Mouse (Mus musculus): ENCODE results near the gene Asxl2. TPM values are rescaled to one million over a fixed set of nuclear protein-coding genes. Genes with fewer than 3 reads are reported as not detected.
"Not testable (repeated sequence)": the region's sequence is repeated elsewhere in the genome, so short reads cannot be mapped to it uniquely, and the experiment has no call there.

The Asxl2 gene
- total and polyA plus RNA-seq, 2 experiments from 2014 or later: 9.5 to 16.0 TPM

GRCm38 (mm10) chr12:3518665-3519297 lies 92.1 kb downstream of the Asxl2 start:
- Histone ChIP-seq H3K9me3 (ENCODE audit: low read length) (no peaks in the 10 kb centered on the region), H3K9ac (replicated peaks; ENCODE audit: low read length, poor library complexity, severe bottlenecking) (no peak overlapping the region), H3K4me2 (ENCODE audit: low read depth, low read length, poor library complexity, severe bottlenecking) (no peak overlapping the region), H3K27ac (ENCODE audit: low read depth, low read length) (no peak overlapping the region), H3K4me3 (ENCODE audit: low read depth, low read length) (no peak overlapping the region), H3K36me3 (ENCODE audit: insufficient read depth, low read length) (no peaks in the 10 kb centered on the region), H3K27me3 (ENCODE audit: insufficient read depth, low read length) (no peaks in the 10 kb centered on the region), H3K4me1 (ENCODE audit: insufficient read depth, low read length) (no peaks in the 10 kb centered on the region)
- no peak for DNase-seq (ENCODE audit: low spot score)
- 58% methylated on average over 4 of the region's 4 CpGs for WGBS
- ATAC-seq (ENCODE audit: low FRiP score): no peak
- TF ChIP-seq CTCF (IDR thresholded peaks at IDR 0.05): no peak

GRCm38 (mm10) chr12:3521806-3522205 lies 95.1 kb downstream of the Asxl2 start:
- H3K4me2 ChIP-seq (ENCODE audit: low read depth, low read length, poor library complexity, severe bottlenecking); H3K27me3 ChIP-seq (ENCODE audit: insufficient read depth, low read length); ATAC-seq (ENCODE audit: low FRiP score); H3K9ac ChIP-seq (replicated peaks; ENCODE audit: low read length, poor library complexity, severe bottlenecking); H3K4me3 ChIP-seq (ENCODE audit: low read depth, low read length); H3K27ac ChIP-seq (ENCODE audit: low read depth, low read length); H3K36me3 ChIP-seq (ENCODE audit: insufficient read depth, low read length); H3K9me3 ChIP-seq (ENCODE audit: low read length); DNase-seq (ENCODE audit: low spot score); H3K4me1 ChIP-seq (ENCODE audit: insufficient read depth, low read length): not testable (repeated sequence)
- WGBS: 93% methylated on average over 8 of the region's 8 CpGs

DNA sequence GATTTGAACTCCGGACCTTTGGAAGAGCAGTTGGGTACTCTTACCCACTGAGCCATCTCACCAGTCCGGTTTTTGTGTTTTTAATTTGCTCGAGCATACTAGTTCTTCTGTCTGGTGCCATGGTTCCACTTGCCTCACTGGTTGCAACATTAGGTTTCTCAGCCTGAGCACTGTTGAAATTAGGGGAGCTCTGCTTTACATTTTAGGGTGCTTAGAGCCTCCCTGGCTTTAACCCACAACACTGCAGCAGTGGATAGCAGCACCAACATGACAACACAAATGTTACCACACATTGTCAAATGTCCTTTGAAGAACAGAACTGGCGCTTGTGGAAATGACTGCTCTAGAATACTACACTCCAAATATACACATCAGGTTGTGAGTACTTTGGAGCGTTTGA lies 98.9 kb downstream of the Asxl2 start:
- Histone ChIP-seq H3K4me1 (ENCODE audit: insufficient read depth, low read length) (no peaks in the 10 kb centered on the region), H3K9me3 (ENCODE audit: low read length) (no peaks in the 10 kb centered on the region), H3K27me3 (ENCODE audit: insufficient read depth, low read length) (no peaks in the 10 kb centered on the region), H3K9ac (replicated peaks; ENCODE audit: low read length, poor library complexity, severe bottlenecking) (no peak overlapping the region), H3K4me2 (ENCODE audit: low read depth, low read length, poor library complexity, severe bottlenecking) (no peak overlapping the region), H3K4me3 (ENCODE audit: low read depth, low read length) (no peak overlapping the region), H3K36me3 (ENCODE audit: insufficient read depth, low read length) (no peaks in the 10 kb centered on the region), H3K27ac (ENCODE audit: low read depth, low read length) (no peak overlapping the region)
- WGBS: 92% methylated on average over 5 of the region's 5 CpGs
- ATAC-seq (ENCODE audit: low FRiP score) (no peak), DNase-seq (ENCODE audit: low spot score) (no peak)
- no peak for TF ChIP-seq CTCF (IDR thresholded peaks at IDR 0.05)

DNA sequence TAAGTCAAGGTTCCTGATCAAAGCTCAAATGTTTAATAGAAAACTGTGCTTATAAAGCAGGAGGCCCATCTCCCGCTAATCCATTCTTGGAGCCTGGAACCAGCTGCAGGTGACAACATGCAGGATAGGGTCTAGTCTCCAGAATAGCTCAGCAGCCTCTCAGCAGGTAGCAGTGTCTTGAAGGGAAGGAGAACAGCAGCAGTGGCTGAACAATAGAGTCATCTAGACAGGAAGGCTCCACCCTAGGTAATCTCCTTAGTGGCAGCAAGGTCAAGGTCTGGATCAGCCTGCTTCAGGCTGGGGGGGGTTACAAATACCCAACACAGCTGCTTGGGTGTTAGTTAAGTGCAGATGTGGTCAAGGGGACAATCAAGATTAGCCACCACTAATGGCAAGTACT lies 108.8 kb downstream of the Asxl2 start:
- 92% methylated on average over 1 of the region's 1 CpGs for WGBS

DNA sequence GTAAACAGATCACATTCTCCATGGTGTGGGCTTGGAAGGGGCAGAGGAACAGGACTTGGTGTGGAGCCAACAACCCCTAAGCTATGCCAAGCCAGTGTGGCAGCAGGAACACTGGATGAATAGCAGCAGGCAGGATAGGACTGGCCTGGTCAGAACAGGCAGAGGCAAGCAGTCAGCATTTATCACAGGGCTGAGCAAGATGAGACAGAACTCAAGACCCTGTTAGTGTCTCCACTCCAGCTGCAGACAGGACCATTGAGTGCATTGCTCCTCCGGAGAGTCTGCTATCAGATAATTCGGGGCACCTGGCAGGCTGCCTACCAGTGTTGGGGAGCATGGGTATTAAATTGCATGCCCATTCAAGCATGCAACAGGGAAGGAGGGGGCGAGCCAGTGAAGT lies 111.0 kb downstream of the Asxl2 start:
- ATAC-seq (ENCODE audit: low FRiP score) (peak; percentile 74; the same call in 1 of the 2 replicates), DNase-seq (ENCODE audit: low spot score) (peak; percentile 73)
- H3K4me1 ChIP-seq (ENCODE audit: insufficient read depth, low read length): no peaks in the 10 kb centered on the region
- no peaks in the 10 kb centered on the region for H3K27me3 ChIP-seq (ENCODE audit: insufficient read depth, low read length)
- TF ChIP-seq CTCF (IDR thresholded peaks at IDR 0.05): no peak
- no peak overlapping the region for H3K9ac ChIP-seq (replicated peaks; ENCODE audit: low read length, poor library complexity, severe bottlenecking)
- H3K36me3 ChIP-seq (ENCODE audit: insufficient read depth, low read length): no peaks in the 10 kb centered on the region
- H3K4me2 ChIP-seq (ENCODE audit: low read depth, low read length, poor library complexity, severe bottlenecking): no peak overlapping the region
- H3K4me3 ChIP-seq (ENCODE audit: low read depth, low read length): no peak overlapping the region
- no peak overlapping the region for H3K27ac ChIP-seq (ENCODE audit: low read depth, low read length)
- WGBS: 69% methylated on average over 3 of the region's 3 CpGs
- no peaks in the 10 kb centered on the region for H3K9me3 ChIP-seq (ENCODE audit: low read length)

More for the DNA sequence above, 108.8 kb downstream of the Asxl2 start:
- not testable (repeated sequence) for H3K4me3 ChIP-seq (ENCODE audit: low read depth, low read length); ATAC-seq (ENCODE audit: low FRiP score); H3K27ac ChIP-seq (ENCODE audit: low read depth, low read length); H3K9me3 ChIP-seq (ENCODE audit: low read length); H3K9ac ChIP-seq (replicated peaks; ENCODE audit: low read length, poor library complexity, severe bottlenecking); H3K4me1 ChIP-seq (ENCODE audit: insufficient read depth, low read length); H3K27me3 ChIP-seq (ENCODE audit: insufficient read depth, low read length); DNase-seq (ENCODE audit: low spot score); H3K36me3 ChIP-seq (ENCODE audit: insufficient read depth, low read length); H3K4me2 ChIP-seq (ENCODE audit: low read depth, low read length, poor library complexity, severe bottlenecking)

GRCm38 (mm10) chr12:3538036-3538435 lies 111.4 kb downstream of the Asxl2 start:
- ATAC-seq (ENCODE audit: low FRiP score): no peak
- no peaks in the 10 kb centered on the region for H3K9me3 ChIP-seq (ENCODE audit: low read length)
- 82% methylated on average over 1 of the region's 1 CpGs for WGBS

More at GRCm38 (mm10) chr12:3538036-3538435, 111.4 kb downstream of the Asxl2 start:
- Histone ChIP-seq H3K4me2 (ENCODE audit: low read depth, low read length, poor library complexity, severe bottlenecking) (no peak overlapping the region), H3K27ac (ENCODE audit: low read depth, low read length) (no peak overlapping the region), H3K4me1 (ENCODE audit: insufficient read depth, low read length) (no peaks in the 10 kb centered on the region), H3K4me3 (ENCODE audit: low read depth, low read length) (no peak overlapping the region), H3K27me3 (ENCODE audit: insufficient read depth, low read length) (no peaks in the 10 kb centered on the region), H3K9ac (replicated peaks; ENCODE audit: low read length, poor library complexity, severe bottlenecking) (no peak overlapping the region), H3K36me3 (ENCODE audit: insufficient read depth, low read length) (no peaks in the 10 kb centered on the region)
- TF ChIP-seq CTCF (IDR thresholded peaks at IDR 0.05): no peak
- no peak for DNase-seq (ENCODE audit: low spot score)
